Mouse (Mus musculus) left cerebral cortex, adult 2 months (tissue): ENCODE data around the gene Pla2g2c. TPM values are rescaled to one million over a fixed set of nuclear protein-coding genes. Genes with fewer than 3 reads are reported as not detected.
A peak's percentile ranks its signal among the peaks of the same experiment; 100 is the strongest.

ENCODE experiments used
- DNase-seq, 2 experiments: peaks; one replicate each; pipeline ENCODE4 v3.0.0; 2021 to 2022; ENCODE audit warnings: low spot score in 2 of 2, mixed read lengths in 1 of 2; ENCODE audit errors: extremely low spot score in 1 of 2
- H3K27ac ChIP-seq: fragments of 200-600 bp; 2 replicates; pipeline ENCODE4 v1.8.1; 2022
- H3K4me3 ChIP-seq: fragments of 200-600 bp; 2 replicates; pipeline ENCODE4 v1.8.1; 2022
- CTCF ChIP-seq: fragments of 200-600 bp; IDR thresholded peaks from 2 replicates; pipeline ENCODE4 v1.8.1; 2022; ENCODE audit warnings: antibody characterized with exemption, mild to moderate bottlenecking, moderate library complexity
- intact Hi-C: fragments of 180-260 bp; cut with DNase I; formaldehyde crosslinking; loops from one replicate; pipeline ENCODE4 v1.15.1; 2025
- total RNA-seq, 2 experiments: library from RNA; stranded (reverse); gene quantifications; 2 replicates each; pipeline ENCODE4 v1.2.3; 2021

The Pla2g2c gene
- total RNA-seq, 2 experiments from 2014 or later = not detected

DNA sequence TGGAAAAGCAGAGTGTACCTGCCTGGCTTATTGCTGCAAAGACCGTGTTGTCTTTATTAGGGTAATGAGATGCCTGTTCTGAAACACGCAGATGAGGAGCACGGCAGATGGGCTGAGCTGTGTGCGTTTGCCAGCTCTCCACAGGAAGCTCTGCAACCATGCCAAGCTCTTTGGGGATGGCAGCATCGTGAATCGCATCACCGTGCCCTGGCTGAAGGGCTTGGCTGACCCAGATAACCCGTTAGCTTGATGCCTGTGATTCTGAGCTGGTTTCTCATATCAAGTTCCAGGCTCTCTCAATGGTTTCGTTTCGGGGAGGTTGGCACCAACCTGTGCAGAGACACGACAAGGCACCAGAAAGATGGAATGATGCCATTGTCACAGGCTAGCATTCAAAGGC lies 14.0 kb upstream of the Pla2g2c start:
- intact Hi-C loops = no loop called here
- DNase-seq = peak in 1 of 2 experiments; percentile 32
- Histone ChIP-seq H3K27ac (peak overlapping the region; percentile 81), H3K4me3 (no peak overlapping the region)
- no peak for TF ChIP-seq CTCF

GRCm38 (mm10) chr4:138711051-138711820 lies 13.4 kb upstream of the Pla2g2c start:
- Histone ChIP-seq H3K27ac (peak overlapping the region; percentile 81), H3K4me3 (no peak overlapping the region)
- intact Hi-C loops = no loop called here
- TF ChIP-seq CTCF = no peak
- no peak for DNase-seq

DNA sequence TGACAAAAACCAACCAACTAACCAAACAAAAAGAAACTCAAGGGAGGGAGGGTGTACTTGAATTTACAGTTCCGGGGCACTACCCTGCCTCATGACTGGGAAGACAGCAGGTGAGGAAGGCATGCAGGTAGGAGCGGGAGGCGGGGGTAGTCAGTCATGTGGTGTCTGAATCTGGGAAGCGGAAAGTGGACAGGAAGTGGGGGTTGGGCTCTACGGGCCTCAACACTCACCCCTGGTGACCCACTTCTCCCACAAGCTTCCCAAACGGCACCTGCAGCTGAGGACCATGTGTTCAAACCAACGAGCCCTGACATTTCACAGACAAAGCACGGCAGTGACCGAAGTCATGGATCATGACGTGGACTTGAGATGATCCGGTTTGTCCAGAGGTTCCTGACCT lies 12.5 kb upstream of the Pla2g2c start:
- DNase-seq = no peak
- peak overlapping the region; percentile 12; the same call in 1 of the 2 replicates for H3K27ac ChIP-seq
- intact Hi-C loops = no loop called here
- no peak overlapping the region for H3K4me3 ChIP-seq
- TF ChIP-seq CTCF = no peak

GRCm38 (mm10) chr4:138712621-138713020 lies 12.0 kb upstream of the Pla2g2c start:
- Histone ChIP-seq H3K4me3 (no peak overlapping the region), H3K27ac (no peak overlapping the region)
- TF ChIP-seq CTCF = no peak
- intact Hi-C loops = no loop called here
- no peak for DNase-seq

DNA sequence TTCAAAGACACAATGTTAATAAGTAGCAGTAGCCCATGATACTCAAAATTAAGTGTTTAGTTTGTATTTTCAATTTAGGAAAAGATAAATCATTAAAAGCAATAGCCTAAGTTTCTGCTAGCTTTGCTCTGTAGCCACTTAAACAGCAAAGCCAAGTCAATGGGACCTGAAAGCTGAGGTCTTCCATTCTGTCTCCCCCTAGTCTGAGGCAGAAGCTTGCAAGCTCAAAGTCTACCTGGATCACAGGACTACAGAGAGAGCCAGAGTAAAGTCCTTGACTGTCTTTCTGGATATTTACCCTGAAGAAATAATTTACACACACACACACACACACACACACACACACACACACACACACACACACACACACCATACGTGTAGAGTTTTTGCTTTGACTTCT lies 10.4 kb upstream of the Pla2g2c start:
- no peak for TF ChIP-seq CTCF
- Histone ChIP-seq H3K4me3 (no peak overlapping the region), H3K27ac (no peak overlapping the region)
- no peak for DNase-seq
- intact Hi-C loops = no loop called here

DNA sequence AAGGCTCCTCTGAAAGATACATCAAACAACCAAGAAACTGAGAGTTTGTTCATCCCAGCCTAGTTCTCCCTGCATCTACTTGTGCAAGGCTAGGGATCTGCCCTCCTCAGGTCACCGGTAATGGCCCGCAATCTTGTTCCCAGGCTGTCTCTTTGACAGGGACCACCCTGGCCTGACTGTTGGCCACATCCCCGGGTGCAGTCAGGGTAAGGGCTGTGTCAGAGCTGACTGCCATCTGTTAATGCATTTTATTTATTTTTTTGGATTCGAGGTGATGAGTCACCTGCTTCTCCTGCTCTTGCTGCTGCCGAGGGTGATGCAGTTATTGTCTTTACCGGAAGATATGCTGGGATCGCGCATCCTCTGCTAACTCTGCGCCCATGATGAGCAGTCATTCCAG lies 7.9 kb upstream of the Pla2g2c start:
- DNase-seq = no peak
- intact Hi-C loops = no loop called here
- Histone ChIP-seq H3K27ac (peak overlapping the region; percentile 40; the same call in 1 of the 2 replicates), H3K4me3 (no peak overlapping the region)
- no peak for TF ChIP-seq CTCF

DNA sequence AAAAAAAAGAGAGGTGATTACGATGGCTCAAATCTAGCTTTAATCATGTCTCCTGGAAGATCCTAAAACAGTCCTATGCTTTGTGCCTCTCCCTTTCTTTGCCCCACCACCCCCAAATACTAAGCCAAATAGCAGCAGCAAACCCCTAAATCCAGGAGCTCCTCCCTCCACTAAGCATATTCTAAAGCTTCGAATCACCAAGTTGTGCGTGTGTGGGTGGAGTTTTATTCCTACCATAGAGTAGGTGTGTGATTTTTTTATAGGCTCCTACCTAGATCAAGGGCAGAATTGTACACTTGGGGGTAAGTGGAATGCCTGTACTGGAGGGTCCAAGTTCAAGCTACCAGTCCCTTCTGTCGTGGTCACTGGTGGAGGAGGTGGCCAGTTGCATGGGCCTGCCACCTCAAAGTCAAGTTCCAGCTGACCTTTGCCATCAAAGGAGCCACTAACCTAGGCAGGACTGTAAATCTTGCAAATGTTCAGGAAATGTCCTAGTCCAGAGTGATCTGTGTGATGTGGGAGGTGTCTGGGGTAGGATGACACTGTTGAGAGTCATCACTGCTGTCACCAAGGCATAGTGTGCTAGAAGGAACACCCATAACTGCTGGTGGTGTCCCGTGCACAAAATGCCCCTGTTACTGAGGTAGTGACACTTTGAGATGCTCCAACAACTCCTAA lies 5.9 kb upstream of the Pla2g2c start:
- no peak for TF ChIP-seq CTCF
- no peak overlapping the region for H3K4me3 ChIP-seq
- intact Hi-C loops = no loop called here
- peak overlapping the region; percentile 79 for H3K27ac ChIP-seq
- DNase-seq = no peak

DNA sequence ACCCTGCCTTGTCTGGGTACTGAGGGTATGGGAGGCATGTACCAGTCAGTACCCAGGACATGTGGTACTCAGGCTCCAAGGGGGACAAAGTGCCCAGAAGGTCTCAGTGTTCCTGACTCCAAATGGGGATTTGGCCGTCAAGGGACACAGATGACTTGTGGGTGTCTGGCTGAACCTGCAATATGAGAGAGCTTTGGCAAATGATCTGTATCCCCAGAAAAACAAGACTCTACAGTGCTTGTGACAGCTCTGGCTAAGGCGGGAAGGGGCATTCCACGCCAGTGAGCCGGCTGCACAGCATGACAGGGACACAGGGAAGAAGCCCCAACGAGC lies 5.4 kb upstream of the Pla2g2c start:
- intact Hi-C loops = no loop called here
- H3K4me3 ChIP-seq = no peak overlapping the region
- no peak for TF ChIP-seq CTCF
- peak in 1 of 2 experiments; percentile 36 for DNase-seq
- H3K27ac ChIP-seq = peak overlapping the region; percentile 79

GRCm38 (mm10) chr4:138723493-138724281 lies 905 bp upstream of the Pla2g2c start:
- TF ChIP-seq CTCF = no peak
- no peak overlapping the region for H3K4me3 ChIP-seq
- DNase-seq = peak; percentile 76 to 79
- intact Hi-C loops = loop anchor here (1.0 to 2.0 kb wide), 5 partner anchors 32 to 269 kb away; partner anchors contain the start of gene Camk2n1
- H3K27ac ChIP-seq = peak overlapping the region; percentile 89

GRCm38 (mm10) chr4:138725127-138725461 lies 502 bp downstream of the Pla2g2c start:
- Histone ChIP-seq H3K4me3 (peak overlapping the region; percentile 9; the same call in 1 of the 2 replicates), H3K27ac (peak overlapping the region; percentile 89)
- intact Hi-C loops = loop anchor here (2.0 kb wide), 1 partner anchor 270 kb away; the partner anchor contains the start of gene Camk2n1
- peak; percentile 60 to 64 for DNase-seq
- TF ChIP-seq CTCF = no peak

- H3K4me3 ChIP-seq = no peak overlapping the region
- no peak for TF ChIP-seq CTCF
- intact Hi-C loops = loop anchor here (2.0 kb wide), 1 partner anchor 271 kb away; the partner anchor contains the start of gene Camk2n1
- H3K27ac ChIP-seq = peak overlapping the region; percentile 89
- DNase-seq = no peak
Observed at GRCm38 (mm10) chr4:138725751-138726150, 1.2 kb downstream of the Pla2g2c start.
